Mouse (Mus musculus) cerebellum, postnatal 36 days (tissue): ENCODE results near the gene Gm21969.
A peak's percentile ranks its signal among the peaks of the same experiment; 100 is the strongest.

ENCODE experiments used
- DNase-seq, 2 experiments: peaks; one replicate each; pipeline ENCODE4 v3.0.0; 2021 to 2022; ENCODE audit warnings: mixed read lengths in 2 of 2

The Gm21969 gene

GRCm38 (mm10) chr4:139585713-139586112 is 17.3 kb upstream of the Gm21969 start:
- DNase-seq: peak in 1 of 2 experiments; percentile 1

- DNase-seq: peak; percentile 39 to 57
Observed at GRCm38 (mm10) chr4:139587370-139587769, 15.6 kb upstream of the Gm21969 start.

- no peak for DNase-seq
Observed at GRCm38 (mm10) chr4:139587773-139588172, 15.2 kb upstream of the Gm21969 start.

GRCm38 (mm10) chr4:139589351-139590027 is 13.5 kb upstream of the Gm21969 start:
- DNase-seq: peak in 1 of 2 experiments; percentile 27

GRCm38 (mm10) chr4:139590446-139590845 is 12.5 kb upstream of the Gm21969 start:
- DNase-seq: peak; percentile 89 to 90

GRCm38 (mm10) chr4:139592895-139593294 is 10.1 kb upstream of the Gm21969 start:
- DNase-seq: peak in 1 of 2 experiments; percentile 29

- DNase-seq: no peak
Observed at GRCm38 (mm10) chr4:139593383-139593782, 9.6 kb upstream of the Gm21969 start.

GRCm38 (mm10) chr4:139594062-139594461 is 8.9 kb upstream of the Gm21969 start:
- no peak for DNase-seq

- no peak for DNase-seq
Observed at GRCm38 (mm10) chr4:139596715-139597114, 6.3 kb upstream of the Gm21969 start.

- DNase-seq: no peak
Observed at GRCm38 (mm10) chr4:139597286-139598284, 5.4 kb upstream of the Gm21969 start.

GRCm38 (mm10) chr4:139598356-139598755 is 4.6 kb upstream of the Gm21969 start:
- peak in 1 of 2 experiments; percentile 27 for DNase-seq

- DNase-seq: peak; percentile 47 to 58
Observed at GRCm38 (mm10) chr4:139598950-139599518, 4.0 kb upstream of the Gm21969 start.

GRCm38 (mm10) chr4:139601519-139602356 is 1.2 kb upstream of the Gm21969 start:
- no peak for DNase-seq

- DNase-seq: no peak
Observed at GRCm38 (mm10) chr4:139605216-139605615, 2.2 kb downstream of the Gm21969 start.

- no peak for DNase-seq
Observed at GRCm38 (mm10) chr4:139606732-139607131, 3.7 kb downstream of the Gm21969 start.

GRCm38 (mm10) chr4:139608975-139609374 is 6.0 kb downstream of the Gm21969 start:
- no peak for DNase-seq

GRCm38 (mm10) chr4:139610954-139611353 is 8.0 kb downstream of the Gm21969 start:
- no peak for DNase-seq

- peak; percentile 81 to 83 for DNase-seq
Observed at GRCm38 (mm10) chr4:139611542-139611953, 8.6 kb downstream of the Gm21969 start.

- no peak for DNase-seq
Observed at GRCm38 (mm10) chr4:139614524-139615260, 11.7 kb downstream of the Gm21969 start.

GRCm38 (mm10) chr4:139616276-139617000 is 13.5 kb downstream of the Gm21969 start:
- DNase-seq: no peak

- DNase-seq: no peak
Observed at GRCm38 (mm10) chr4:139617001-139617364, 14.0 kb downstream of the Gm21969 start.
